Mouse (Mus musculus): ENCODE data around the gene Apol7c. TPM values are rescaled to one million over a fixed set of nuclear protein-coding genes. Genes with fewer than 3 reads are reported as not detected.
"Not testable (repeated sequence)": the region's sequence is repeated elsewhere in the genome, so short reads cannot be mapped to it uniquely, and the experiment has no call there.

Apol7c gene
- total RNA-seq (2021) = not detected
- long read RNA-seq, experiment 1 = 0 reads
- long read RNA-seq, experiment 2 = 0 reads

DNA sequence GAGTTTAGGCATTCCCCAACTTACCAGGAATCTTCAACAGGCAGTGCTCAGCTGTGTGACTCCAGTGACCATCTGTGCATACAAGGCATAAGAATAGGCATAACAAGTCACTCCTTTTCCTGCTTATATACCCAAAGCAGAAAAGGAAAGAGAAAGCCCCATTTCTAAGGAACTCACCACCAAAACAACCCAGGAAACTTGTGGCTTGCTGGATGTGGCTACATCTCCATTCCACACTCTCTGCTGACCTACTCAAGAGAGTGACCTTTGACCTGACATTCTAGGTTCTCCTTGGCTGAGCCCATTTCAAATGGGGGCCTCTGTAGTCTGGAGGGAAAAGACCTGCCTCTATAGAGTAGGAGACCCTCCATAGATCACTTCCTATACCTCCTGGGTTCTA is at the start of gene Apol7c:
Apol7c (minus strand) TSS at position 101 of the 400 bp plus-strand sequence.
- DNase-seq = no peak

DNA sequence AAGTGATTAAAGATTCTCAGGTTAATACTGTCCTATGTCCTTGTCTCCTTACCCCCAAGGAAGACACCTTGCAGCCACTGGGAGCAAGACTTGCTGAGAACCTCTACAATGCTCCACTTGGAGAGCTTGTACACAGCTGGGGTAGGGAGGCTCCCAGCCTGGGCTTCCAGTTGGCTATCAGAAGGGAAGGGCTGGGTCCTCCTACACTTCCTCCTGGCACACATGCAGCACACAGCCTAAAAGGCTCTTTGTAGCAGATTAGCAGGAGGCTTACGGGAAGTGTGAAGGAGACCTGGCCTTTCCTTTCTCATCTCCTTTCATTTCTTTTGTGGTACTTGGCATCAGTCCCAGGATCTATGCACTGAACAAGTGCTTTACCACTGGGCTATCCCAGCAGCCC is 48.6 kb upstream of the Apol7c start:
- peak; percentile 12 to 27 for DNase-seq

DNA sequence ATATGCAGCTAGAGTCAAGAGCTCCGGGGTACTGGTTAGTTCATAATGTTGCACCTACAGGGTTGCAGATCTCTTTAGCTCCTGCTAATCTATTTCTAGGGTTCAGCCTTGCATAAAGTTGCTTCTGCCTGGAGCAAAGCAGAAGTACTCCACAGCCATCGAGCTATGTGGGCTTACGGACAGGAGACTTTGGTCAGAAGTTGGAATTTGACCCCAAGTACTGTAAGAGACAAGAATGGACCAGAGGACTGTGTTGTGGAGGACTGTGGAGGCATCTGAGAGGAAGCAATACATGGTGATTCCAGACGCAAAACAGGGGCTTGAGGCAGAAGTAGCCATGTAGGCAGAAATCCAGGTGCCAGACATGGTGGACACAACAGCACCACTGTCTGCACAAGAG is 46.2 kb upstream of the Apol7c start:
- no peak for DNase-seq

DNA sequence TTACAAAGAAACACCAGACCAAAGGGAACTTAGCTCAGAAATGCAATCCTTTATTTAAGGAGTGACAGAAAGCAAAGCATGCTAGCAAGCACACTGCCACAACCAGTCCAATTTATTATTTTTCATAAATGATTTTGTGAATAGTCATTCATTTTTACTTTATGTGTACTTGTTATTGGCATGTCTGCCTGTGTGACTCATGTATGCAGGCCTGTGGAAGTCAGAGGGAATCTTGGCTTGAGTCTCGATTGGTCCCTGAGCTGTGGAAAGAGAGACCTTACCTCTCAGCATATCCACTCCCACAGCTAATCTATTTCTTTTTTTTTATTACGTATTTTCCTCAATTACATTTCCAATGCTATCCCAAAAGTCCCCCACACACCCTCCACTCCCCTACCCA is 45.7 kb upstream of the Apol7c start:
- DNase-seq = no peak

DNA sequence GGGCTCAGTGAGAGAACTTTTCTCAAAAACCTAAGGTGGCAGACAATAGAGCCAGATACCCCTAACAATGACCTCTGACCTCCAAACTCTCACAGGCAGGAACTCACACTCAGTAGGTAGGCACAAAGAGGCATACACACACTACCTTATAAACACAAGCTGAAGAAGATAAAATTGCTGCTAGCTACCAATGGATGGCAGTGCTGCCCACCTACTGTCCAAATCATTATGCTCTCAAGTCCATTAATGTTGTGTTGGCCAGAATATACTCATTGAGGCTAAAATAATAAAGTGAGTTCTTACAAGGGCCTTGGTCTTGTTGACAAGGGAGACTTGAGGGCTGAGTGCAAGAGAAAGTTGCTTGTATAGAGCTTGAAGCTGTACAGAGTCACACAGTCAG is 30.1 kb upstream of the Apol7c start:
- DNase-seq = no peak

DNA sequence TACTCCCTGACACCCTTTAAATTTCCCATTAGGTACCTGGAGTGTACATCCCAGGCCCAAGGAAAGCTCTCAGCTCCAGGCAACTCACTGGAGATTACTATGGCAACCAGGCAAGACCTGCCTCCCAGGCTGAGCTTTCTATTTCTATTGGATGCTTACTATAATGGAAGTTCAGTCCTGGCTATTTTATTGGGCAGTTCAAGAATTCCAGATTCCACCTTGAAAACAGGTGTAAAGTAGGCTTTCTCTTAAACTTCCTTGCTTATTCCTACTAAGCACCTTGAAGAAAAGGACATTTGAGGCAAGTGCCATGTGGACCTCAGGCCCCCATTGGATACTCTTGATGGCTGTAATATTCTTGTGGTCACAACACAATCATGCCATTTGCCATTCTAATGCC is 28.7 kb upstream of the Apol7c start, which contains the start of gene 1700025B11Rik:
1700025B11Rik (minus strand) TSS at position 101 of the 400 bp plus-strand sequence.
- DNase-seq = no peak

DNA sequence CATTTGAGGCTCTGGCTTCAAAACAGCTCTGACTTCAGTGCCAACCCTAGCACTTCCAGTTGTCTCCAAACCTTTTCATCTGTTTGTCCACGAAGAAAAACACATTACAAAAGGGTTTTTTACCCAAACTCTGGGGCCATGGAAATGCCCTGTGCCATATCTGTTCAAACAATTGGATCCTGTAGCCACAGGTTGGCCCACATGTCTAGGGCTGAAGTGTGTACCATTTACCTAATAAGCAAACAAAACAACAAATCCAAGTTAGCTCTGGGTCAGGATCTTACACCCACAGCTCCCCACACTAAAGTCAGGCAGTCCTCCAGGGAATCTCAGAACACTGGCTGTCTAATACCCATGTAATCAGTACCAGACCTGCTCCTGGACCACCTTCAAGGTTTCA is 6.1 kb upstream of the Apol7c start:
- not testable (repeated sequence) for DNase-seq

DNA sequence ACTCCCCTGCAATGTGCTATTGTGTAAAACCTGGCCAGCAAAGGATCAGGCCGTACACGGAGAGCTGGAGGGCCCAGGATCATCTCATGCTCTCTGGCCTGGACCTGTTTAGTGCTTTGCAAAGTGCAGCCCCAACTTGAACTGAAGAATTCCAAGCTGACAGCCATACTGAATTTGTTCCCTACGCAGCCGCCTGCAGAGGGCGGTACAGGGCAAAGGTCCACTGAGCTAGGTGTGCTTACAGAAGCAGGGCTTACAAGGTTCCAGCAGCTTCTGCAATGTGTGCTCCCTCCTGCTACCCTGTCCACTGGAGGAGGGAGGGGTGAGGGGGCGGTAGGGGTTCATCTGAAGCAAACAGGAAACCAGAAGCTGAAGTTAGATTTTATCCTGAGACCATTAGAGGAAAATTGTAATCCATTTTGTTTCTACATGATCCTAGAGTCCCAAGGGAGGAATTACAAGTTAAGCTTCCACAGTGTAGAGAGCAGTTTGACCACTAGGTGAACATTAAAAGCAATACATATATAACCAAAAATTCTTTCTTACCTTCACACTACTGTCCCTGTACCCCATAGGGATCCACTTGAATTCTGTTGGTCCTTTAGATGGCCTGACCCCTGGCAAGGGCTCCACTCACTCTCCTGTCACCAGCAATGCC is 9.8 kb downstream of the Apol7c start:
- peak; percentile 76 to 85 for DNase-seq

DNA sequence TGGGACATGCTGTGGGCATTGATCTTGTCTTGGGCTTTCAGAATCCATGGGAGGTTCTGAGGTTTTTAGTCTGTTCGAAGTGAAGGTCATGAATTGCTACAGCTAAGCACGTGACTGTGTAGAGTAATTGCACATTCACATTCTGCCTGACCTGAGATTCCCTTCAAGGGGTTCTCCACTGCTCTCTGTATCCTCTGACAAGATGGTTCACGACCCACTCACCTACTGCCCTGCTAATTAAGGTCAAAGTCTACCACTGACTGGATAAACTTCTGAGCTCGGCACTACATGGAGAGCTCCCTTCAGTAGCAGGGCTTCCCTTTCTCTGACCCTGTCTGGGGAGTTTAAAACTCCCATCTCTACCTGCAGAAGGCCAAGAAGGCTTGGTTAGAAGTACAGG is 12.5 kb downstream of the Apol7c start:
- not testable (repeated sequence) for DNase-seq

DNA sequence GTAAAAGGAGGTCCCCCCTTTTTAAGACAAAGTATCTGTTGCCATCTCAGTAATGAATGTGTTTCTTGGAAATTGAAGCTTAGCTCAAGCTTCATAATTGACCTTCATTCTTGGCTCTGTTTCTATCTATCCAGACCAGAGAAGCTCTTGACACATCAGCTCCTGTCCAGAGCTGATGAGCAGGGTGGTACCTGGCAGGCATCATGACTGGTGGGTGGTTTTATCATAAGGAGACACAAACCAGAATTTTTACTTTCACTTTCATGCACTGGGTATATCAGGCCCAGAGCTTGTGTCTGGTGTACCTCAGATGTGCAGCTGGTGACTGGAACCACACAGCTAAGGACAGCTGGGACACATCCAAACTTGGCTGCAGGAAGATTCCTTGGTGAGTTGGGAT is 25.1 kb downstream of the Apol7c start, which contains the start of gene Apol11a:
Apol11a (plus strand) TSS at position 306 of the 400 bp plus-strand sequence.
- DNase-seq = not testable (repeated sequence)

DNA sequence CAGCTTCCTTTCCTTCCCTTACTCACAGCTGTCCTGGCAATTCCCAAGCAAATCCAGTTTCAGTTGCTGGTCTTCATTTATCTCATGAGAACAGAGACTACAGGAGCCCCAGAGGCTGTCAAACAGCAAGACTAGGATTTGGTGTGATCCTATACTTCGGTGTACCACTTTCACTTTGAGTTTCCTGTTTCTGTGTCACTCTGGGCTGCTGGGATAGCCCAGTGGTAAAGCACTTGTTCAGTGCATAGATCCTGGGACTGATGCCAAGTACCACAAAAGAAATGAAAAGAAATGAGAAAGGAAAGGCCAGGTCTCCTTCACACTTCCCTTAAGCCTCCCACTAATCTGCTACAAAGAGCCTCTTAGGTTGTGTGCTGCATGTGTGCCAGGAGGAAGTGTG is 38.4 kb downstream of the Apol7c start:
- DNase-seq = not testable (repeated sequence)

DNA sequence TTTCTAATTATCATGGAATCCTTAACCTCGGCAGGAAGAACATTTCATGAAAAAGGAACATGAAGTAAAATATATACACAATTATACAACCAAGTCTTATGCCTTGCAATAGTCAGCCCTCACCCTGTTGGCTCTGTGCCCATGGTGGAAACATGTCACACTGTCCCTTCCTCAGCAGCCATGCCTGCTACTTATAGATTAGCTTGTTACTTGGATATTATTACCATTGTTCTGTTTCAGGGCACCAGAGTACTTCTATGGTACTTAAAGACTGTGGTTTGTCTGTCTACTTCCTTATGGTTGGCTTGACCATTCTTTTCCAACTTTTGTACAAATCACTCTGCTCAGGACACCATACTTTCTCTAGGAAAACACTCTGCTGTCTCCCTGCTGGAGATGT is 39.9 kb downstream of the Apol7c start:
- DNase-seq = not testable (repeated sequence)

DNA sequence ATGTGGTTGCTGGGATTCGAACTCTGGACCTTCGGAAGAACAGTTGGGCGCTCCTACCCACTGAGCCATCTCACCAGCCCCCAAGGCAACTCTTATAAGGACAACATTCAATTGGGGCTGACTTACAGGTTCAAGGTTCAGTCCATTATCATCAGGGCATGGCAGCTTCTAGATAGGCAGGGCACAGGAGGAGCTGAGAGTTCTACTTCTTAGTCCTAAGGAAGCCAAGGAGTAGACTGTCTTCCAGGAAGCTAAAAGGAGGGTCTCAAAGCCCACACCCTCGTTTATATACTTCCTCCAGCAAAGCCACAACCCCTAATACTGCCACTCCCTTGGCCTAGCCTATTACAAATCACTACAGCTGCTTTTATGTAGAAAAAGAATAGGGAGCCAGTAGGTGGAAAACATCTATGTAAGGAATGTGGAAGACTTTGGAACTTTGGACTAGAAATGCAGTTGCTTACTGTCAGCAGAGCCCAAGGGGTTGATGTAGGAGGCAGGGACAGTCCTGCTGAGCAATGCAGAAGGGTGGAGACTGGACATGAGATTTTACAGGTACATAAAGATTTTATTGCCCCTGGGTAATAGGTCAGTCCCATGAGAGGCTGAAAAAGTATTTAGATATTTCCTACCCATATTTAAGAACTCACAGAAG is 50.8 kb downstream of the Apol7c start:
- no peak for DNase-seq

DNA sequence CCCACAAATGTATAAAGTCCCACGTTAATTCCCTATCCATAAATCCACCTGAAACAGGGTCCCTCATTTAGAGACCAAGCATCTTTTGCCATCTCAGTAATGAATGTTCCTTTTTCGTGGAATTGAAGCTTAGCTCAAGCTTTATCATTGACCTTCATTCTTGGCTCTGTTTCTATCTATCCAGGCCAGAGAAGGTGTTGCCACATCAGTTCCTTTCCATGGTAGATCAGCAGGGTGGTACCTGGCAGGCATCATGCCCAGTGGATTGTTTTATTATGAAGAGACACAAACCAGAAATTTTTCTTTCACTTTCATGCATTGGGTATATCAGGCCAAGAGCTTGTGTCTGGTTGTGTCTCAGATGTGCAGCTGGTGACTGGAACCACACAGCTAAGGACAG is 56.4 kb downstream of the Apol7c start, which contains the start of gene Apol10a:
Apol10a (plus strand) TSS at position 355 of the 400 bp plus-strand sequence.
- DNase-seq = not testable (repeated sequence)

Other genes starting within 250 kb of the Apol7c start
- 10 to 100 TPM; 54.4 to 64.7 TPM for gene Rbfox2, start 226.3 kb downstream of the Apol7c start, total RNA-seq (2021)
- not detected for gene Apol7a, start 134.2 kb downstream of the Apol7c start, total RNA-seq (2021)
- 1 to 10 TPM; 1.7 to 2.0 TPM for gene Apol9a, start 122.2 kb downstream of the Apol7c start, total RNA-seq (2021)
- gene Apol7b, start 85.8 kb downstream of the Apol7c start, total RNA-seq (2021) = not detected
- under 1 TPM in 1 of 2 experiments, not detected in 1; 0.10 TPM for gene Apol10a, start 56.3 kb downstream of the Apol7c start, total RNA-seq (2021)
- not detected for gene Apol11a, start 25.0 kb downstream of the Apol7c start, total RNA-seq (2021)
- not detected for gene 1700025B11Rik, start 28.6 kb upstream of the Apol7c start, total RNA-seq (2021)
- under 1 TPM; 0.20 to 0.26 TPM for gene Apol10b, start 62.8 kb upstream of the Apol7c start, total RNA-seq (2021)
- not detected for gene Gm36245, start 65.9 kb upstream of the Apol7c start, total RNA-seq (2021)
- under 1 TPM; 0.33 to 0.83 TPM for gene Apol11b, start 110.0 kb upstream of the Apol7c start, total RNA-seq (2021)
- gene Apol7e, start 165.5 kb upstream of the Apol7c start, total RNA-seq (2021) = not detected
- gene Apol9b, start 195.7 kb upstream of the Apol7c start, total RNA-seq (2021) = 1 to 10 TPM; 1.1 to 1.2 TPM
- gene Apol8, start 223.7 kb upstream of the Apol7c start, total RNA-seq (2021) = not detected

Data from adrenal gland, postnatal 36 days (tissue).